Mouse (Mus musculus) embryonic facial prominence, embryonic 12.5 days (tissue): ENCODE data around the gene Pcif1. TPM values are rescaled to one million over a fixed set of nuclear protein-coding genes. Genes with fewer than 3 reads are reported as not detected.
"Not testable (repeated sequence)": the region's sequence is repeated elsewhere in the genome, so short reads cannot be mapped to it uniquely, and the experiment has no call there.

ENCODE experiments used
- ATAC-seq: fragments of 200-750 bp; cut with Nextera tagmentation; 2 replicates; pipeline ENCODE4 v1.8.0; 2017; ENCODE audit not compliant: insufficient number of reproducible peaks, insufficient read depth, low FRiP score, low TSS enrichment
- H3K27ac ChIP-seq: fragments of 300-500 bp; sonication (generic); 2 replicates; pipeline ENCODE4 v1.5.1; 2016; ENCODE audit warnings: mild to moderate bottlenecking
- H3K27me3 ChIP-seq: fragments of 300-500 bp; sonication (generic); 2 replicates; pipeline ENCODE4 v1.6.1; 2016; ENCODE audit warnings: mild to moderate bottlenecking, moderate library complexity
- H3K36me3 ChIP-seq: fragments of 300-500 bp; sonication (generic); 2 replicates; pipeline ENCODE4 v1.6.1; 2016; ENCODE audit warnings: mild to moderate bottlenecking
- H3K4me1 ChIP-seq: fragments of 300-500 bp; sonication (generic); 2 replicates; pipeline ENCODE4 v1.6.1; 2016
- H3K4me2 ChIP-seq: fragments of 300-500 bp; sonication (generic); replicated peaks from 2 replicates; pipeline ENCODE4 v1.6.1; 2016; ENCODE audit warnings: mild to moderate bottlenecking, moderate library complexity
- H3K4me3 ChIP-seq: fragments of 300-500 bp; sonication (generic); 2 replicates; pipeline ENCODE4 v1.5.1; 2016; ENCODE audit warnings: mild to moderate bottlenecking
- H3K9ac ChIP-seq: fragments of 300-500 bp; sonication (generic); 2 replicates; pipeline ENCODE4 v1.6.1; 2016; ENCODE audit warnings: mild to moderate bottlenecking, moderate library complexity
- H3K9me3 ChIP-seq: fragments of 300-500 bp; sonication (generic); 2 replicates; pipeline ENCODE4 v1.6.1; 2016; ENCODE audit warnings: mild to moderate bottlenecking, moderate library complexity
- WGBS: fragments of 180-500 bp; shearing (Covaris S2); methylation state at CpG from one replicate; pipeline ENCODE4 v1.1.7; 2016; 5-methylcytosine and 5-hydroxymethylcytosine counted together
- polyA plus RNA-seq: library from polyadenylated mRNA; unstranded; fragments of >200 nt; fragmentation: Nextera tagmentation; extraction: Ambion mirVana; gene quantifications from 2 replicates; pipeline ENCODE4 v1.2.1, GENCODE M21; 2016

Gene Pcif1
- polyA plus RNA-seq, 1 experiment from 2014 or later = 83.0 TPM

DNA sequence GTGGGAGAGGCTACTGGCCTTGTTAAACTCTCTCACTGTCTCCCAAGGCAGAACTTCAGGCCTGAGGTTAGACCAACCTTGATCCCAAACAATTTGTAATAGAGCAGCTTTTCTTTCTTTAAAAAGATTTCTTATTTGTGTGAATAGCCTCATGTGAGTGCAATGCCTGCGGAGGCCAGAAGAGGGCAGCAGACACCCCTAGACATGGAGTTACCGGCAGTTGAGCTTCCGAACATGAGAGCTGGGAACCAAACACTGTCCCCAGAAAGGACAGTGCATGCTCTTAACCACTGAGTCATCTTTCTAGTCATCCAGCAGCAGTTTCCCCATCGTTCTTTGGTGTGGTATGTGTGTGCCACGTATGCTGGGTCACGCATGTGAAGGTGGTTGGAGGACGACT, 11.5 kb upstream of the Pcif1 start:
- Histone ChIP-seq H3K9me3 (no peaks in the 10 kb centered on the region), H3K4me1 (no peaks in the 10 kb centered on the region), H3K4me3 (no peak overlapping the region), H3K9ac (no peak overlapping the region), H3K36me3 (no peaks in the 10 kb centered on the region), H3K27ac (no peak overlapping the region), H3K4me2 (no peak overlapping the region), H3K27me3 (no peaks in the 10 kb centered on the region)
- WGBS = 87% methylated on average over 7 of the region's 7 CpGs
- ATAC-seq = no peak

DNA sequence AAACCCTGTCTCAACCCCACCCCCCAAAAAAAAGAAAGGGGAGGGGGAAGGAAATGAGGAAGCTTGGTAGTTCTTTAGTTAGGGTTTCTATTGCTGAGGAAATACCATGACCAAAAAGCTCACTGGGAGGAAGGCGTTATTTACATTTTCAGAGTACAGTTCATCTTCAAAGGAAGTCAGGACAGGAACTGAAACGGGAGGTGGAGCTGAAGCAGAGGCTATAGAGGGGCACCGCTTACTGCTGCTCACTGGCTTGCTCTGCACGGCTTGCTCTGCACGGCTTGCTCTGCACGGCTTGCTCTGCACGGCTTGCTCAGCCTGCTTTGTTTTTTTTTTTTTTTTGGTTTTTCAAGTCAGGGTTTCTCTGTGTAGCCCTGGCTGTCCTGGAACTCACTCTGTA, 10.6 kb upstream of the Pcif1 start:
- ATAC-seq = no peak

GRCm38 (mm10) chr2:164871602-164872303, 7.4 kb upstream of the Pcif1 start:
- H3K27ac ChIP-seq = no peak overlapping the region
- ATAC-seq = no peak
- no peaks in the 10 kb centered on the region for H3K9me3 ChIP-seq
- no peaks in the 10 kb centered on the region for H3K27me3 ChIP-seq
- WGBS = 54% methylated on average over 6 of the region's 6 CpGs
- H3K4me1 ChIP-seq = peaks cover 14% of the 10 kb centered on the region
- no peak overlapping the region for H3K4me2 ChIP-seq
- no peak overlapping the region for H3K4me3 ChIP-seq
- H3K9ac ChIP-seq = no peak overlapping the region
- no peaks in the 10 kb centered on the region for H3K36me3 ChIP-seq

More for the DNA sequence above, 10.6 kb upstream of the Pcif1 start:
- Histone ChIP-seq H3K9ac (no peak overlapping the region), H3K9me3 (no peaks in the 10 kb centered on the region), H3K27me3 (no peaks in the 10 kb centered on the region), H3K4me1 (no peaks in the 10 kb centered on the region), H3K4me2 (no peak overlapping the region), H3K4me3 (no peak overlapping the region), H3K27ac (no peak overlapping the region), H3K36me3 (no peaks in the 10 kb centered on the region)
- WGBS = 80% methylated on average over 7 of the region's 7 CpGs

- H3K27ac ChIP-seq = peak overlapping the region; percentile 78; the same call in 1 of the 2 replicates
- H3K4me1 ChIP-seq = peaks cover 14% of the 10 kb centered on the region
- H3K9me3 ChIP-seq = no peaks in the 10 kb centered on the region
- 0 out of 2 replicates have a peak, but pooled peaks cover 5% of the 10 kb centered on the region for H3K36me3 ChIP-seq
- H3K27me3 ChIP-seq = no peaks in the 10 kb centered on the region
- H3K4me2 ChIP-seq = no peak overlapping the region
- no peak overlapping the region for H3K4me3 ChIP-seq
- WGBS = 68% methylated on average over 3 of the region's 3 CpGs
- no peak overlapping the region for H3K9ac ChIP-seq
- no peak for ATAC-seq
These were observed 5.5 kb upstream of the Pcif1 start for GRCm38 (mm10) chr2:164873621-164874020.

- no peaks in the 10 kb centered on the region for H3K27me3 ChIP-seq
These were observed 4.8 kb upstream of the Pcif1 start for GRCm38 (mm10) chr2:164874239-164874769.

DNA sequence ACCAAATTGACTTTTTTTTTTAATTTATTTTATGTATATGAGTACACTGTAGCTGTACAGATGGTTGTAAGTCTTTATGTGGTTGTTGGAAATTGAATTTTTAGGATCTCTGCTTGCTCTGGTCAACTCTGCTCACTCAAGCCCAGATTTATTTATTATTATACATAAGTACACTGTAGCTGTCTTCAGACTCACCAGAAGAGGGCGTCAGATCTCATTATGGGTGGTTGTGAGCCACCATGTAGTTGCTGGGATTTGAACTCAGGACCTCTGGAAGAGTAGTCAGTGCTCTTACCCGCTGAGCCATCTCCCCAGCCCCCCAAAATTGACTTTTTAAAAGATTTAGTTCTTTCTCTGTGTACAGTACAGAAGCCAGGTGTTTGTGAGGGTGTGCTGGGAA, 3.5 kb upstream of the Pcif1 start:
- 44% methylated on average over 2 of the region's 2 CpGs for WGBS
- H3K9me3 ChIP-seq, ATAC-seq, H3K36me3 ChIP-seq, H3K9ac ChIP-seq, H3K4me3 ChIP-seq, H3K4me2 ChIP-seq, H3K27me3 ChIP-seq, H3K27ac ChIP-seq: not testable (repeated sequence)
- H3K4me1 ChIP-seq = peaks cover 19% of the 10 kb centered on the region

More at GRCm38 (mm10) chr2:164874239-164874769, 4.8 kb upstream of the Pcif1 start:
- H3K4me3 ChIP-seq = no peak overlapping the region
- no peak overlapping the region for H3K9ac ChIP-seq
- H3K9me3 ChIP-seq = no peaks in the 10 kb centered on the region
- no peak for ATAC-seq
- H3K4me2 ChIP-seq = no peak overlapping the region
- H3K36me3 ChIP-seq = 0 out of 2 replicates have a peak, but pooled peaks cover 5% of the 10 kb centered on the region
- WGBS = 25% methylated on average over 1 of the region's 1 CpGs
- H3K4me1 ChIP-seq = peaks cover 14% of the 10 kb centered on the region
- peak overlapping the region; percentile 78; the same call in 1 of the 2 replicates for H3K27ac ChIP-seq

- H3K27ac ChIP-seq, H3K36me3 ChIP-seq, ATAC-seq, H3K9me3 ChIP-seq, H3K9ac ChIP-seq, H3K27me3 ChIP-seq: not testable (repeated sequence)
- Histone ChIP-seq H3K4me1 (peaks cover 22% of the 10 kb centered on the region), H3K4me3 (peak overlapping the region; percentile 85; the same call in 1 of the 2 replicates), H3K4me2 (peak overlapping the region; percentile 85)
- WGBS = 75% methylated on average over 11 of the region's 11 CpGs
These were observed 1.5 kb upstream of the Pcif1 start for GRCm38 (mm10) chr2:164877376-164878215.

DNA sequence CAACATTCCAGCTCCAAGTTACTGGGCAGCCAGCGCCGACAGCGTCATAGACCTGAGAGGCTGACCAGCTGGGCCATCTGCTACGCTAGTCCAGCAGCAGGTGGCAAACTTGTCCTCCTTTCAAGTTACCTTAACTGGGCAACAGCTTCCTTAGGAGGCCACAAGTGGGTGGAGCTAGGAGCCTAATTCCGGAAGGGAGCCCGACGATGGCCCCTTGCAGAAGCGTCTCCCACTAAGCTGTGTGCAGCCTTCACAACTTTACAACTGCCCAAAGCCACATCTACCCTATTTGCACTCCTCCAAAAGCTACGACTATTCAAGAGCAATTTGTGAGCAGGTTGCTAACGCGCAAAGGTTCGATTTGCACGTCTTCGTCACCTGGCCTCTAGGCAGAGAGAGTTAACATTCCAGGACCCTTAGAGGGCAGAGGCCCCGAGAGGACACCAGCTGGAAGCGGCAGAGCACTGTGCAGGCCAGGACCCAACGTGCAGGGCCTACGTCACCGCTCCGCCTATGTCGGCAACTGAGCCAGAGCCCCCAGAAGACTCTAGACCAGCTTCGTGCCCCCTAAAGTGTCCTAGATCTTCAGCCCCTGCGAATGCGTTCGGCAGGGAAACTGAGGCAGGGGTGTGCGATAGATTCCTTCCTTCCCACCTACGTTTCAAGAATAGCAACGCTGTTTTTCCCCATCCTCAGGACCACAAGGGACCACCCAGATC, 436 bp upstream of the Pcif1 start:
- peak overlapping the region; percentile 85 for H3K4me3 ChIP-seq
- H3K27me3 ChIP-seq = no peaks in the 10 kb centered on the region
- ATAC-seq = peak; percentile 35; the same call in 1 of the 2 replicates
- peak overlapping the region; percentile 100 for H3K27ac ChIP-seq
- WGBS = 3% methylated on average over 28 of the region's 28 CpGs
- H3K9ac ChIP-seq = peak overlapping the region; percentile 99
- H3K4me1 ChIP-seq = peaks cover 24% of the 10 kb centered on the region
- H3K9me3 ChIP-seq = no peaks in the 10 kb centered on the region
- peaks cover 15% of the 10 kb centered on the region for H3K36me3 ChIP-seq
- peak overlapping the region; percentile 85 for H3K4me2 ChIP-seq

GRCm38 (mm10) chr2:164879568-164880277, 619 bp downstream of the Pcif1 start:
- Histone ChIP-seq H3K27ac (peak overlapping the region; percentile 100), H3K4me1 (peaks cover 16% of the 10 kb centered on the region), H3K4me2 (peak overlapping the region; percentile 85), H3K9ac (peak overlapping the region; percentile 99), H3K27me3 (no peaks in the 10 kb centered on the region), H3K9me3 (no peaks in the 10 kb centered on the region), H3K4me3 (peak overlapping the region; percentile 85), H3K36me3 (peaks cover 24% of the 10 kb centered on the region)
- peak; percentile 77 for ATAC-seq
- under 1% methylated on average over 70 of the region's 72 CpGs for WGBS

GRCm38 (mm10) chr2:164882619-164883018, 3.5 kb downstream of the Pcif1 start:
- no peak overlapping the region for H3K9ac ChIP-seq
- H3K4me1 ChIP-seq = peaks cover 11% of the 10 kb centered on the region
- no peak overlapping the region for H3K4me3 ChIP-seq
- 75% methylated on average over 9 of the region's 9 CpGs for WGBS
- H3K9me3 ChIP-seq = no peaks in the 10 kb centered on the region
- no peak for ATAC-seq
- H3K4me2 ChIP-seq = no peak overlapping the region
- peaks cover 49% of the 10 kb centered on the region for H3K36me3 ChIP-seq
- H3K27ac ChIP-seq = 0 out of 2 replicates have a peak overlapping the region, but pooled peaks have one; percentile 26
- no peaks in the 10 kb centered on the region for H3K27me3 ChIP-seq

- ATAC-seq = no peak
- Histone ChIP-seq H3K36me3 (peaks cover 80% of the 10 kb centered on the region), H3K27me3 (no peaks in the 10 kb centered on the region), H3K4me2 (no peak overlapping the region), H3K9ac (no peak overlapping the region), H3K27ac (no peak overlapping the region; the same call in 1 of the 2 replicates), H3K4me1 (peaks cover 4% of the 10 kb centered on the region), H3K4me3 (no peak overlapping the region), H3K9me3 (no peaks in the 10 kb centered on the region)
- WGBS = 92% methylated on average over 7 of the region's 7 CpGs
These were observed 6.7 kb downstream of the Pcif1 start for GRCm38 (mm10) chr2:164885788-164886187.
